Mouse (Mus musculus) heart, postnatal 36 days (tissue): Measurements from ENCODE around the gene Ngfr. TPM values are rescaled to one million over a fixed set of nuclear protein-coding genes. Genes with fewer than 3 reads are reported as not detected.

Source experiments
- DNase-seq, 2 experiments: peaks; one replicate each; pipeline ENCODE4 v3.0.0; 2021 to 2022
- intact Hi-C: fragments of 180-260 bp; cut with DNase I; formaldehyde crosslinking; loops from one replicate; pipeline ENCODE4 v1.15.1; 2025
- total RNA-seq, 2 experiments: library from RNA; stranded (reverse); gene quantifications; 2 replicates each; pipeline ENCODE4 v1.2.3; 2021

Ngfr gene
- total RNA-seq, 2 experiments from 2014 or later = 0.33 to 0.92 TPM

- intact Hi-C loops = no loop called here
- DNase-seq = no peak
These were observed 8.1 kb upstream of the Ngfr start for GRCm38 (mm10) chr11:95595438-95596149.

- no peak for DNase-seq
- intact Hi-C loops = no loop called here
These were observed 7.2 kb upstream of the Ngfr start for GRCm38 (mm10) chr11:95594686-95595212.

GRCm38 (mm10) chr11:95593501-95593900, 6.0 kb upstream of the Ngfr start:
- intact Hi-C loops = no loop called here
- no peak for DNase-seq

- no peak for DNase-seq
- intact Hi-C loops = no loop called here
These were observed 5.2 kb upstream of the Ngfr start for GRCm38 (mm10) chr11:95592691-95593090.

- DNase-seq = no peak
- intact Hi-C loops = no loop called here
These were observed 1.7 kb upstream of the Ngfr start for GRCm38 (mm10) chr11:95589195-95589594.

GRCm38 (mm10) chr11:95586751-95587422, 648 bp downstream of the Ngfr start:
- intact Hi-C loops = loop anchor here (1.0 to 2.0 kb wide), 2 partner anchors 54 to 62 kb away; no protein-coding TSS in a partner anchor
- no peak for DNase-seq

- intact Hi-C loops = loop anchor here (1.0 to 2.0 kb wide), 2 partner anchors 53 to 63 kb away; no protein-coding TSS in a partner anchor
- peak; percentile 84 to 86 for DNase-seq
These were observed 1.4 kb downstream of the Ngfr start for GRCm38 (mm10) chr11:95586184-95586583.

- no peak for DNase-seq
- intact Hi-C loops = loop anchor here (1.0 to 2.0 kb wide), 2 partner anchors 52 to 63 kb away; no protein-coding TSS in a partner anchor
These were observed 1.9 kb downstream of the Ngfr start for GRCm38 (mm10) chr11:95585684-95586083.

GRCm38 (mm10) chr11:95585281-95585680, 2.3 kb downstream of the Ngfr start:
- peak in 1 of 2 experiments; percentile 20 for DNase-seq
- intact Hi-C loops = no loop called here

- DNase-seq = no peak
- intact Hi-C loops = no loop called here
These were observed 2.9 kb downstream of the Ngfr start for GRCm38 (mm10) chr11:95584651-95585050.

GRCm38 (mm10) chr11:95583396-95583795, 4.1 kb downstream of the Ngfr start:
- DNase-seq = no peak
- intact Hi-C loops = no loop called here

- intact Hi-C loops = no loop called here
- DNase-seq = no peak
These were observed 5.3 kb downstream of the Ngfr start for GRCm38 (mm10) chr11:95582193-95582592.

GRCm38 (mm10) chr11:95579455-95579854, 8.1 kb downstream of the Ngfr start:
- no peak for DNase-seq
- intact Hi-C loops = no loop called here

GRCm38 (mm10) chr11:95577776-95578446, 9.6 kb downstream of the Ngfr start:
- DNase-seq = no peak
- intact Hi-C loops = no loop called here

GRCm38 (mm10) chr11:95576299-95576698, 11.2 kb downstream of the Ngfr start:
- intact Hi-C loops = no loop called here
- DNase-seq = no peak

GRCm38 (mm10) chr11:95575791-95576190, 11.7 kb downstream of the Ngfr start:
- DNase-seq = no peak
- intact Hi-C loops = no loop called here

GRCm38 (mm10) chr11:95574786-95575334, 12.7 kb downstream of the Ngfr start:
- intact Hi-C loops = no loop called here
- no peak for DNase-seq

GRCm38 (mm10) chr11:95572227-95572626, 15.3 kb downstream of the Ngfr start:
- intact Hi-C loops = no loop called here
- DNase-seq = no peak

- intact Hi-C loops = no loop called here
- no peak for DNase-seq
These were observed 15.8 kb downstream of the Ngfr start for GRCm38 (mm10) chr11:95571755-95572154.

GRCm38 (mm10) chr11:95570827-95571619, 16.5 kb downstream of the Ngfr start:
- intact Hi-C loops = no loop called here
- no peak for DNase-seq
